Mouse (Mus musculus) T-helper 1 cell (primary cell): ENCODE data around the gene P2rx7.

Source experiments
- in situ Hi-C: fragments of 300-600 bp; cut with MboI, MseI; formaldehyde crosslinking; loops from one replicate; pipeline ENCODE4 v1.15.1; 2025; ENCODE audit warnings: high pct_unique_total_duplicates

P2rx7 gene

DNA sequence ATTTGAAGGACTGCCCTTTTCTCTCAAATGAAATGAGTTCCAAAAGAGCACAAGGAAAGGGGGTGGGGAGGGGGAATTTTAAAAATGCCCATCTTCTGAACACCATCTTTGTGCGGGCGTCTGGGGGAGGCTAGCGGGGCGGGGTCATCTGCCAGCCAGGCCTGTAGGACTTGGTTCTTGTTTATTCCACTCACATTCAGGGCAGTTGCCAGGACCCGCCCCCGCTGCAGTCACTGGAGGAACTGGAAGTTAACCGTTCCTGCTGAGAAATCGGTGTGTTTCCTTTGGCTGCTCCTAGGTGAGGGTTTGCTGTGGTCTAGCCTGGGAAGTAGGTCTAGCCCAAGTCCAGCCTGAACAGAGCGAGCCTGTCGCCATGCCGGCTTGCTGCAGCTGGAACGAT is at the start of gene P2rx7:
TSS of gene P2rx7 (plus strand) at position 211 of the 400 bp plus-strand sequence.
- in situ Hi-C loops: no loop called here

DNA sequence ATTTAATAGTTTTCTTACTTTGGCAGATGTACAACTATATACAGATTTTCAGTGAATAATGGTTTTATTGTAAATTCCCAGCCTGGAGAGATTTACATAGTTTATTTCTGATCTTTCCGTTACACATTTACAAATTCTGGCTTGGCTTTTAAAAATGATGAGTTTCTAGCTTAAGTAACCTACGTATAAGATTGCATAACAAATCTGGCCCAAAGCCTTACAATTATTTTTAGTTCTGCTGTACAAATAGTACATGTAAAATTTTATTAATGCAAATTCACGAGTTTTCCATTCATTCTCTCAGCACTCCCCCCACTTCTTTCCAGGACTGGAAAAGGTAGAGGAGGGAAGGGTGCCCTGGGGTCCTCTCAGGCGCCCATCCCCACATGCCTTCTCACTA is 48.2 kb upstream of the P2rx7 start:
- in situ Hi-C loops: no loop called here

DNA sequence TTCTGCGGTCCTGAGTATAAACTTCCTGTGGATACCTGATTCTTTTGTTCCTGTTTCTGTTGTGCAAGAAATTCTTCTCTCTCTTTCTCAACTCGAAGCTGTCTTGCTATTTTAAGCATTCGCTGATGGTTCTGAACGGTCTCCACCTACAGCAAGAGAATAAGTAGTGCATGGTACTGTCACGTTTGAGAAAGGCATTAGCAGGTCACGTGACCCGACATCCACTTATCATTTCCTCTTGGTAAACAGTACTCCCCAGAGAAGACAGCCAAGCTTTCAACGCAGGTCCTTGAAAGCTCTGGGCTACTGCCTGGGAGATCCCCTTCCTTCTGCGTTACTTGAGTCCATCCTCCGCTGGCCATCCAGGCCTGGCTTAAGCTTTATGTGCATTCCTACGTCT is 41.5 kb upstream of the P2rx7 start:
- in situ Hi-C loops: no loop called here

DNA sequence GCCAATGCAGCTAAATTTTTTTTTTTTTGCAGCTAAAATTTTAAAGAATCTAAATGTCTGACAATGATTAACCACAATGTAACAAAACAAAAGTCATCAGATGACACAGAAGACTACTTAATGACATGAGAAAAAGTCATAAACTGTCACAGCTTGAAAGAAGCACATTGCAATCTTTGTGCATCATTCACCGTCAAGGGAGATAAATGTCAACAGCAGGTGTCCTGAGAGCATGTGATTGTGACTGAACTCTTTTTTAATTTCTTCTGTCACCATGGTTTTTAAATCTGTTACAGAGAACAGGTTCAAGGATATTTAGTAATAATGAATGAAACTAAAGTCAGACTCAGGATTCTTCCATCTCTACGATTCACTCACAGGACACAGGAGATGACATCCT is 38.8 kb upstream of the P2rx7 start:
- in situ Hi-C loops: no loop called here

DNA sequence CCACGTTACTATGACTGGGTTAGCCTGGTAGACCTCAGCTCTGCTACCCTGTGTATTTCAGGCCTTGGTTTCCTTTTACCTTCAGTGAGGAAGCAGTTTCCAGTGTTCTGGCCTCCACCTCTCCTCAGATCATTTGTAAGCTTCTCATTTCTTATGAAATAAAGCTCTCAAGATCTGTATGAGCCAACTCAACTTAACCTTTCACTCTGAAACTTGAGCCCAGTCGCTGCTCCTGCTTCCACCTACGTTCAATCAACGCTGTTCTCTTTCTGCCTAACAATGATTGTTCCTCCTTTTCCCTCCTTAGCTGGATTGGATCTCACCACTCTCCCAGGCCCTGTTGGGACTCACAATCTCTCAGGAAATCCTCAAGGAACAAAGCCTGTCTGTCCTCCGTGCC is 32.1 kb upstream of the P2rx7 start:
- in situ Hi-C loops: no loop called here

DNA sequence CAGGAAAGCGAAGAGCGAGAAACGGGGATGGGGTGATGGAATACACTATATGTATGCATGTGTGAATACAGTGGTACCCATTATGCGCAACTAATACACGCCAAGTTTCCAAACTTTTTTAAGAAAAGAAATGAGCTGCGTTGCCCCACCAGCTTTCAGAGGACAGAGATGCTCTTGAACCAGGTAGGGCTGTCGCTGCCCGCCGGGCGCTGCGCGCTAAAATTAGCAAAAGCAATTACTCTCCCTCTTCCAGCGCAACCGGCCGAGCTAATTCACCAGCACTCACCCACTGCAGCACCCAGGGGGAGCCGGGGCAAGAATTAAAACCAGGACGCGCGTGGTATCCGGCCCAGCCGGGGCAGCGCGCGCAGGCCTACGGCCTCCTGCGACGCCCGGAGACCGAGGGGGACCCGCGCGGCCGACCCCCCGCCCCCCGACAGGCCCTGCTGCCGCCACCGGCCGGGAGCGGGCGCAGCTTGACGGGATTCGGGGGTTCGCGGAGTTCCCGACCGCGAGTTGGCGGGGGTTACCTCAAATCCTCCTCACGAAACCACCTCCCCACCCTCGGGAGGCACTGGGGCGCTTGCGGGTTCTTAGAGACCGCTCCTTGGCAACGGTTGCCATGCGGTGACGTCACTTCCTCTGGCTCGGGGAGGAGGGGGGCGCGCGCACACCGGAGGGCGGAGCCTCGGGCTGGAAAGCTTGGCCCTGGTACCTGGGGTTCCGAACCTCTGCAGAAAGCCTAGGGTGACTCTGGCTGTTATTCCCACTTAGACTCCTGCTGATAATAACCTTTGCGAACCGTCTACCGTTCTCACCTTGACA is 29.6 kb upstream of the P2rx7 start, which contains the start of gene Ift81:
TSS of gene Ift81 (minus strand) at position 611 of the 825 bp plus-strand sequence.
- in situ Hi-C loops: no loop called here

DNA sequence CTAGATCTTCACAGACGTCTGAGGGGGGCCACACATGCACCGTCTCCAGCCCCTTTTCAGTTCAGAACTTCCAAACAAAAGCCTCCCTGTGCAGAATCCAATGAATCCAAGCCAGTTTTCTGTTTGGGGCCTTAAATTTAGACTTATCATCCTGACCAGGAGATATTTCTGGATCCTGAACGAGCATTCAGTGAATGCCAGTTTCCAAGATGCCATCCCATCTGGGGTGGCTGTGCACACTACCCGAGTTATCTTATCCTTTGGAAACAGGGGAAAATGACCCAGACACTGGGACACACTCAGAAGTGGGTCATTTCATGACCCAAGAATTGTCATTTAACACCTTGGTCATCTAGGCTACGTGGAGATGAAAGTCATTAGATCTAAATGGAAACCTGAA is 26.0 kb upstream of the P2rx7 start:
- in situ Hi-C loops: no loop called here

DNA sequence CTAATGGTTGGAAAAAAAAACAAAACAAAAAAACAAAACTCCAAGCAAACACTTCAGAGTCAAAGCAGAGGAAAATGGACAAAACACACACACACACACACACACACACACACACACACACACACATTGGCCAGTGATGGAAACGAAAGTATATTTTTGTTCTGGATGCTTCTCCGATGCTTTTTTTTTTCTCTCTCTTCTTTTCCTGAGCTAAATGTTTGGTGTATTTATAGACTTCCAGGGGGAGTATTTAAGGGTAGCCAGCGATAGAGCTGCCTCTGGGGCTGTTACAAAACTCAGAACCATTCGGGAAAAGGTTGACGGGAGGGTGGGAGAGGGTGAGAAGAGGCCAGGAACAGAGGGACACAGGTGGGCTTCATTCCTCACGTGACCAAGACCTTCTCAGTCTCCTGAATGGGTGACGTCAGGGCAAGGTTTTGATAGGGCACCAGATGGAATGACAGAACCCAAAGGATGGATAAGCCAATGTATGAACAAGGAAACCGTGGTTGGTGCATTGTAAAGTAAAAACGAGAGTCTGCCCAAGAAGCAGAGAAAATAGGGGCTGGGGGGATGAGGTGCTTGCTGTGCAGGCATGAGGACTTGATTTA is 23.9 kb upstream of the P2rx7 start:
- in situ Hi-C loops: no loop called here

DNA sequence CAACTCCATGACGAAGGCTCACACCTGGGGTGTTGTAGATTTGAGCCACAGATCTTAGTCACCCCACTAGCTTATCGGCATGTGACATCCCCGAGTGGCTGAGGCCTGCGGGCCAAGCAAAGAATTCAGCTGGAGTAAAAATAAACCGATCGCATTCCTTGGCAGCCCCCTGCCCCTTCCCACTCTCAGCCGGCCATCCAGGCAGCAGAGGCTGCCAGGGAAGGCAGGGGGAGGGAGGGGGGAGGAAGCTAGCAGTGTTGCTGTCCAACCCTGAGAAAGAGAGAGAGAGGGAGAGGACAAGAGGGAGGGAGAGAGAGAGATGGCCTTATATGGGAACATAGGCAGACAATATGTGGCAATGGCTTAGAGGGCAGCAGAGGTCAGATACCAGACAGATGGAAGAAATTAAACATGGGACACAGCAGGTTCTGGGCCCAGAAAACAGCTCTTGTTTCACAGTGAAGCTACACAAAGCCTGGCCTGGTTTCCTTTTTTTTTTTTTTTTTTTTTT is 22.3 kb upstream of the P2rx7 start:
- in situ Hi-C loops: no loop called here

DNA sequence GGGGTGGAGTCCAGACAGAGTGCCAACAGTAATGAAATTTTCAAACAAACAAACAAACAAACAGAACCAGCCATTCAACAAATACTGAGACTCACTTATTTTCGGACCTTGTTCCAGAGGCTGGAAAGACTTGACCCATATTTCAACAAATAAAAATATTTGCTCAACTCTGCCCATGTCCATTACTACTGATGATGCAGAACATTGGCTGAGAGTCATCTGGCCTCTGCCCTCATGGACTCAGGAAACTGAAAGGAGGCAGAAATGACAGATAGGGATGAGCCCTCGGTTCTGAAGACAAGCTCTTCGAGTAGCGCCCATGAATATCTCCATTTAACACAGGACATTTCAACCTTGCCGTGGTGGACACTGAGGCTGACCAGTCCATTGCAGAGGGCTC is 21.2 kb upstream of the P2rx7 start:
- in situ Hi-C loops: no loop called here

DNA sequence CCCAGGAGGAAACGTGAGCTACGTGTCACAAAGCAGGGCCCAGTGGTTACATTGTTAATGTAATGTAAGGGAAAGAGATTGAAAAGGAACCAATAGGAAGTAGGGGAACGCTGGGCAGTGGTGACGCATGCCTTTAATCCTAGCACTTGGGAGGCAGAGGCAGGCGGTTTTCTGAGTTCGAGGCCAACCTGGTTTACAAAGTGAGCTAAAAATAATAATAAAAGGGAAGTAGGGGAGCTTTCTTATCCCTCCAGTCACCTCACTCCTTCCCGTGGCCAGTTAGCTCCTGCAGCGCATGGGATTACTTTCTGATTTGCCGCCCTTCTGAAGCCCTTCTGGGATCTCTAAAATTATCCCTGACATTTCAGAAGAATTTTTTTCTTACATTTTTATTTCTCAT is 19.9 kb upstream of the P2rx7 start:
- in situ Hi-C loops: no loop called here

DNA sequence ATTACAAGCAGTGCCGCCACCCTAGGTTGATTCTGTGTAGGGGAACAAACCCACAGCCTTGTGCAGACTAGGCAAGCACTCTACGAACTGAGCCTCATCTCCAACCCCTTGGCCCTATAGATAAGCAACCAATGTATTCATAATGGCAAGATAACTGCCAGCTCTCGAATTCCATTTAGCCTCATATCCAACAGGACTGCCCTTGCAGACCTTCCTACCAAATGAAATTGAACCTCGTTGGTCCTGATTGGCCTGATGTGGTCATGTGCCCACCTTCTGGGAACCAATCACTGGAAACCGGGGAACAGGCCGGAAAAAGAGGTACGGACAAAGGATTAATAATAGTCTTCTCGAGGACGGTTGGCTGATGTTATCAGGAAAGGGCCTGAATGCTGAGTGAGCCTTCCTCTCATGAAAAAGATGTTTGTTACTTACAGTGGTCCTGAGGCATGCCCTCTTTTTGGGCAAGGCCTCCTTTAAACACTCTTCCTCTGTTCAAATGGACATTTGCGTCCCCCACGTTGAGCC is 18.7 kb upstream of the P2rx7 start:
- in situ Hi-C loops: no loop called here

DNA sequence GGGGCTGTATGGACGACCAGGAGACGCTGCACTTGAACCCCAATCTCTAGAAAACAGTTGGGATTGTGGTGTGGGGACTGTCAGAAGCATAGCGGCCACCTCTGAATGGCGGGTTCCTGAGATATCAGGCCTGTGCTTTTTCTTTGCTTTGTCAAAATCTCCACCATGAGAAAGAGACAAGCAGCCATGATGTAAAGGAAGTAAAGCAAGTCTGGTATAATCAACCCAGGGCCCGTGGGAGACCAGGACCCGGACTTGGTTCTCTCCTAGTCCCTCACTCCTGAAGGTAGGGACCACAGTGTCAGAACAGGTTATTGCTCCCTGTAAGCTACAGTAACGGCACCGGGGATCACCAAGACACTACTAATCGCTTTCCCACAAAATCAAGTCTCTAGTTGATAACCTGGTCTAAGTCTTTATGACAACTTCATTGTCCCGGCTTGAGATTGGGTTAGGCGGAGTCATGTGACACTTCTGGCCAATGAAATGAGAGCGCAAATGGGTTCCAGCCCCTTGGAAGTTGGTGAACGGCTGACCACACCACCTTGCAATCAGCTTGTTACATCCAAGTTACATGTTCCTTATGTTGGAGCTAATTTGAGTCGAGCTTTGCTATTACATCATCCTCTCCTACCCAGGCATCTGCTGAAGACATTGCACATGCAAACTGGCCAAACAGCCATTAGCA is 18.0 kb upstream of the P2rx7 start:
- in situ Hi-C loops: no loop called here

DNA sequence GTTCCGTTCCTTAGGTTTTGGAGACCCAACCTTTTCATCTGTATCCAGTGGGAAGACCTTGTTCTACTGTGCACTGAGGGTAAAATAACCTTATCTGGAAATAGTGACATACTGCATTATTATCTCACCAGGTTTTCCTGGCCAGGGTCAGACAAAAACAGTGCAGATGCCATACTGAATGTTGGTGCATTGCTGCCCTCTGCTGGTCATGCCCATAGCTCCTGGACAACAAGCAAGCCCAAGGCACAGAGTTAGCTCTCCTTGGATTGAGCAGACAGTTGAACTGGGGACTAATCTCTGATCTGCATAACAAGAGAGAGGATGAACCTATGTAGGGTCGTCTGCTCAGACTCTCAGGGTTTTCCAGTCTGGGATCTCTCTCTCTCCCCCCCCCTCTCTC is 16.5 kb upstream of the P2rx7 start:
- in situ Hi-C loops: no loop called here

DNA sequence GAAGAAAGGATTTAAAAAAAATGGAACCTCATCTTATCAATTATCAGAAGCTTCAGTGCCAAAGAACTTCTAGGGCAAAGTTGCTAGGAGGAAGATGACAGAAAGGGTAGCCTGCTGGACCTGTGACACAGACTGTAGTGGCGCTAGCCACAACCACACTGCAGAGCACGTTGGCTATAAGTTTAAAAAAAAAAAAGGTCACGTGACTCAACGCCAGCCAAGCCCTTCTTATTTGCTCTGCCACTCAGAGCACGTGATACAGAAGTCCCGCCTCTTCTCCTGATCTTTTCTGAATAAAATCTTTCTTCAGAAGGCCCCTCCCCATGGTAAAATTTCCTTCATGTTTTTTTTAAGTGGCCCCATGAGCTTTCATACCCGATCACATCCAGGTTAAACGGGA is 8.5 kb upstream of the P2rx7 start:
- in situ Hi-C loops: no loop called here

DNA sequence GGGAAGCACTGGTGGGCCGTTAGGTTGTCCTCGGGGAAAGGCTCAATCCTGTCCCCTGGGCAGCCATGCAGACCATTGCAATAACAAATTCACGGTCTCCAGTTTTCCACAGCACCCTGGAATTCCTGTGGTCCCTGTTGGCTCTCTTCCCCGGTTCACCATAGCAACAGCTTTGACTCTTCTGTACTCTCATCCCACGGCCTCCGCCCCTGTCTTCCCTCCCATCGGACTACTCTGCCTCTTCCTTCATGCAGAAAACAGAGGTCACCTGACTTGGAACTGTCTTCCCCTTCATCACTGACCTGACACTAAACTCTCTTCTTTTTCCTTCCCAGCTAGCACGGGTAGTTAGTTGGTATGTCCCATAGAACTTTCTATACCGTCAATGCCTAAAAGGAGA is 7.4 kb upstream of the P2rx7 start:
- in situ Hi-C loops: no loop called here

DNA sequence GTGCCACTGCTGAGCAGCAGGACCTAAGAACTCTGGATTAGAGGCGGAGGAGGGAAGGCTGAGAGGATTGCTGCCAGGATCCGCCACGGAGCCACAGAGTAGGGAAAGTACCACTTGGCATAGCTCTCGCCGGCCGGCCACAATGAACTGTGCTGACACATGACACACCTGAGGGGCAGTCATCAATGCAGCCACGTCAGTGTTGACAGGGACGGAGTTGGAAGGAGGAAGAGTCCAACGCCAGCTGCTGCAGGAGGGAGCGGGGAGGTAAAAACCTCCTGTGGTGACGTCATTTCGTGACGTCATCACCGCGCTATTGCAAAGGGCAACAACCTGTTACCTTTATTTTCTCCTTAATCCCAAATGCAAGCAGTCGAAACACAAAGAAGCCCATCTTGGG is 6.8 kb upstream of the P2rx7 start:
- in situ Hi-C loops: no loop called here

DNA sequence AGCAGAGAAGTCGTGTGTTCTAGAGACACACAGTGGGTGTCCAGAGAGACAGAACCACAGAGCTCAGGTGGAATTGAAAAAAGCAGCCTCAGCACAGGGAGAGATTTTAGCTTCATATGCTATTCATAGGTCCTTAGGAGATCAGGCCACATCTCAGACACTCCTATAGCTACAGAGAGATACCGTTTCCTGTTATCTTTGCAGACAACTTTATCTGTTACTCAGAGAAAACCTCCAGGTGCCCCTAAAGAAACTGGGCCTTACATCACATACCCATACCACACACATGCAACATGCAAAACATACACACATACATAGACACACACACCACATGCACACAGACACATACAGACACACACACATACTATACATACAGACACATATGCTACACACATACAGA is 5.4 kb upstream of the P2rx7 start:
- in situ Hi-C loops: no loop called here

DNA sequence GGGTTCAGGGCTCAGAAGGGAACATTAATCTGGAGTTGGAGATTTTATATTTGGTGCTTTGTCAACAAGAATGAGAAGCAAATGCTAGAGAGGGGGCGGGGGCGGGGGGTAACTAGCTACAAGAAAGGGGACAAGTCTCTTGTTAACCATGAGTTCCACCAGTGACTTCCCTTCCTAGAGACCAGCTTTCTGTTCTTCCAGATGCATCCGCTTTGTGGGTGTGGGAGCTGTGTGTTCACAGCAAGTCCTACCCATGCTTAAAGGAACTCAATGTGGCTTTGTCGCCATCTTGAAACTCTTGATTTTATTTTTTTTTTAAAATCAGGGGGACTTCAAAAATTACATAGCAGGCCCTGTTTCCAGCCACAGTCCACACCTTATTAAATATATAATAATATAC is 4.2 kb upstream of the P2rx7 start:
- in situ Hi-C loops: no loop called here

DNA sequence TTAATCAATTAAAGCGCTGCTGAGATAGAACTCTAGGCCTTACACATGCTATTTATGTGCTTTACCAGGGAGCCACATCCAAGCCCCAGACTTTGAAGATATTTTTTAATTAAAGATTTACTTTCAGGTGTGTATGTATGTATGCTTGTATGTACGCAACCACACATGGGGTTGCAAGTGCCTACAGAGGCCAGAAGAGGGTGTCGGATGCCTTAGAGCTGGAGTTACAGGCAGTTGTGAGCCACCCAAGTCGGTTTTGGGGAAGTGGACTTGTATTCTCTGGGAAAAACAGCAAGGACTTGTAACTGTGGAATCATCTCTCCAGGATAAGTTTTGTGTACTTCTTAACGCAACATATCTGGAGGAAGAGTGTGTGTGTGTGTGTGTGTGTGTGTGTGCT is 3.7 kb upstream of the P2rx7 start:
- in situ Hi-C loops: no loop called here

DNA sequence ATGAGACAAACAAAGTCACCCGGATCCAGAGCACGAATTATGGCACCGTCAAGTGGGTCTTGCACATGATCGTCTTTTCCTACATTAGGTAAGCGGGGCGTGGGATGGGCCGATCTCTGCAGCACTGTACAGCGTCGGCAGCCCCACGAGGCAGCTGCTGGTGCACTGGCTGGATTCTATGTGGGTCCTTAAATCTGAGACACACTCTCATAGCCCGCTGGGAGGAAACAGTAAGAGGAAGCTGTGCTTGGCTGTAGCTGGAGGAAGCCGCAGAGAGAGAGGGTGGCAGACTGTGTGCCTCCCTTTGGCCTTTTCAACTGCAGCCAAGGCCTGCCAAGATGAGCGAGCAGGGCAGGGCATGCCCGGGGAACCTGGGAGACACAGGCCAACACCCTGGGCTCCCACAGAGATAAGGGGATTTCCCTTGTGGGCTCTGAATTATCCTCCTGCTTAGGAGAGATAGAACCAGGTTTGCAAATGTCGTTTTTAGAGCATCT is 448 bp downstream of the P2rx7 start:
- in situ Hi-C loops: no loop called here

DNA sequence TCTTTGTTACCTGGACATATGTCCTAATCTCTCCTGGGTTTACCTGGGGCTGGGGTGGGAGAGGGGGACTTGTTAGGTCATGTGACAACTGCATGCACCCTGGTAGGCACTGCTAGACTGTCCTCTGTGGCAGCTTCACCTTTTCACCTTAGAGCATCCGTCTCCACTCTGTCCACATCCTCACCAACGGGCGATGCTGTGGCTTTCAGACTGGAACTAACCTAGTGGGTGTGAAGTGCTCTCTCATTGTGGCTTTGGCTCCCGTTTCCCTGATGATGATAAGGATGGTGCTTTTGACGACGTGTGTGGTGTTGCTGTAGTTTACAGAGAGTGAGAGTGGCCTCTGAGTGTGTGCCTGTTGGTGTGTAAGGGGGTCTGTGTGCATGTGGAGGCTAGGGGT is 1.6 kb downstream of the P2rx7 start:
- in situ Hi-C loops: no loop called here
